Mouse (Mus musculus): ENCODE data around the gene Zfp592. TPM values are rescaled to one million over a fixed set of nuclear protein-coding genes. Genes with fewer than 3 reads are reported as not detected.

Zfp592 gene
- polyA plus RNA-seq, 1 experiment from 2014 or later = 10.5 TPM

- no peak for DNase-seq (ENCODE audit: low spot score)
- Histone ChIP-seq H3K36me3 (peaks cover 15% of the 10 kb centered on the region), H3K27me3 (ENCODE audit: low read depth, poor library complexity, severe bottlenecking) (no peaks in the 10 kb centered on the region), H3K4me1 (no peaks in the 10 kb centered on the region), H3K9me3 (replicated peaks) (no peaks in the 10 kb centered on the region), H3K27ac (replicated peaks) (no peak overlapping the region), H3K4me3 (no peak overlapping the region)
- 88% methylated on average over 3 of the region's 3 CpGs for WGBS
These were observed 54.4 kb downstream of the Zfp592 start for GRCm38 (mm10) chr7:81047847-81048246.

GRCm38 (mm10) chr7:81048513-81048912 lies 55.0 kb downstream of the Zfp592 start:
- no peak overlapping the region for H3K4me3 ChIP-seq
- WGBS = 80% methylated on average over 2 of the region's 2 CpGs
- no peaks in the 10 kb centered on the region for H3K9me3 ChIP-seq (replicated peaks)
- no peak overlapping the region for H3K27ac ChIP-seq (replicated peaks)
- H3K4me1 ChIP-seq = no peaks in the 10 kb centered on the region
- no peaks in the 10 kb centered on the region for H3K27me3 ChIP-seq (ENCODE audit: low read depth, poor library complexity, severe bottlenecking)
- peaks cover 8% of the 10 kb centered on the region for H3K36me3 ChIP-seq
- no peak for DNase-seq (ENCODE audit: low spot score)

- Histone ChIP-seq H3K4me1 (no peaks in the 10 kb centered on the region), H3K9me3 (replicated peaks) (no peaks in the 10 kb centered on the region), H3K27ac (replicated peaks) (no peak overlapping the region), H3K4me3 (no peak overlapping the region), H3K27me3 (ENCODE audit: low read depth, poor library complexity, severe bottlenecking) (no peaks in the 10 kb centered on the region), H3K36me3 (no peaks in the 10 kb centered on the region)
- 90% methylated on average over 5 of the region's 5 CpGs for WGBS
- no peak for DNase-seq (ENCODE audit: low spot score)
These were observed 56.5 kb downstream of the Zfp592 start for GRCm38 (mm10) chr7:81049966-81050365.

GRCm38 (mm10) chr7:81055709-81056370 lies 62.4 kb downstream of the Zfp592 start:
- Histone ChIP-seq H3K27me3 (ENCODE audit: low read depth, poor library complexity, severe bottlenecking) (no peaks in the 10 kb centered on the region), H3K4me3 (no peak overlapping the region), H3K36me3 (no peaks in the 10 kb centered on the region), H3K27ac (replicated peaks) (no peak overlapping the region), H3K9me3 (replicated peaks) (no peaks in the 10 kb centered on the region), H3K4me1 (peaks cover 10% of the 10 kb centered on the region)
- 84% methylated on average over 11 of the region's 11 CpGs for WGBS
- no peak for DNase-seq (ENCODE audit: low spot score)

- Histone ChIP-seq H3K9me3 (replicated peaks) (no peaks in the 10 kb centered on the region), H3K4me3 (no peak within 1 kb of the TSS), H3K27me3 (ENCODE audit: low read depth, poor library complexity, severe bottlenecking) (no peaks in the 10 kb centered on the region), H3K4me1 (peaks cover 10% of the 10 kb centered on the region), H3K36me3 (no peaks in the 10 kb centered on the region), H3K27ac (replicated peaks) (peak within 1 kb of the TSS; percentile 64)
- no peak for DNase-seq (ENCODE audit: low spot score)
- 39% methylated on average over 27 of the region's 27 CpGs for WGBS
These were observed 64.0 kb downstream of the Zfp592 start, which contains the start of gene Alpk3 for GRCm38 (mm10) chr7:81057471-81057870. Gene Alpk3, plus strand, starts transcription at chr7:81057600.

- no peak overlapping the region for H3K4me3 ChIP-seq
- WGBS = 78% methylated on average over 6 of the region's 6 CpGs
These were observed 64.6 kb downstream of the Zfp592 start for GRCm38 (mm10) chr7:81057901-81058711.

GRCm38 (mm10) chr7:81058712-81059154 lies 65.3 kb downstream of the Zfp592 start:
- peaks cover 10% of the 10 kb centered on the region for H3K4me1 ChIP-seq
- no peak for DNase-seq (ENCODE audit: low spot score)
- no peak overlapping the region for H3K4me3 ChIP-seq
- no peak overlapping the region for H3K27ac ChIP-seq (replicated peaks)
- H3K27me3 ChIP-seq (ENCODE audit: low read depth, poor library complexity, severe bottlenecking) = no peaks in the 10 kb centered on the region
- H3K9me3 ChIP-seq (replicated peaks) = no peaks in the 10 kb centered on the region
- WGBS = 76% methylated on average over 9 of the region's 9 CpGs
- no peaks in the 10 kb centered on the region for H3K36me3 ChIP-seq

More at GRCm38 (mm10) chr7:81057901-81058711, 64.6 kb downstream of the Zfp592 start:
- Histone ChIP-seq H3K36me3 (no peaks in the 10 kb centered on the region), H3K27ac (replicated peaks) (peak overlapping the region; percentile 64), H3K4me1 (peaks cover 10% of the 10 kb centered on the region), H3K9me3 (replicated peaks) (no peaks in the 10 kb centered on the region), H3K27me3 (ENCODE audit: low read depth, poor library complexity, severe bottlenecking) (no peaks in the 10 kb centered on the region)
- no peak for DNase-seq (ENCODE audit: low spot score)

- Histone ChIP-seq H3K4me3 (no peak overlapping the region), H3K9me3 (replicated peaks) (no peaks in the 10 kb centered on the region), H3K4me1 (peaks cover 10% of the 10 kb centered on the region), H3K27ac (replicated peaks) (no peak overlapping the region), H3K36me3 (no peaks in the 10 kb centered on the region), H3K27me3 (ENCODE audit: low read depth, poor library complexity, severe bottlenecking) (no peaks in the 10 kb centered on the region)
- DNase-seq (ENCODE audit: low spot score) = no peak
- WGBS = 79% methylated on average over 5 of the region's 5 CpGs
These were observed 65.9 kb downstream of the Zfp592 start for GRCm38 (mm10) chr7:81059388-81059787.

- no peak for DNase-seq (ENCODE audit: low spot score)
- H3K9me3 ChIP-seq (replicated peaks) = no peaks in the 10 kb centered on the region
- H3K4me1 ChIP-seq = peaks cover 10% of the 10 kb centered on the region
- H3K36me3 ChIP-seq = no peaks in the 10 kb centered on the region
- no peaks in the 10 kb centered on the region for H3K27me3 ChIP-seq (ENCODE audit: low read depth, poor library complexity, severe bottlenecking)
- no peak overlapping the region for H3K4me3 ChIP-seq
- H3K27ac ChIP-seq (replicated peaks) = no peak overlapping the region
- WGBS = 80% methylated on average over 2 of the region's 2 CpGs
These were observed 67.4 kb downstream of the Zfp592 start for GRCm38 (mm10) chr7:81060908-81061307.

GRCm38 (mm10) chr7:81061936-81062335 lies 68.5 kb downstream of the Zfp592 start:
- H3K4me3 ChIP-seq = no peak overlapping the region
- peaks cover 10% of the 10 kb centered on the region for H3K4me1 ChIP-seq
- no peak for DNase-seq (ENCODE audit: low spot score)
- no peaks in the 10 kb centered on the region for H3K27me3 ChIP-seq (ENCODE audit: low read depth, poor library complexity, severe bottlenecking)
- no peak overlapping the region for H3K27ac ChIP-seq (replicated peaks)
- no peaks in the 10 kb centered on the region for H3K36me3 ChIP-seq
- 90% methylated on average over 11 of the region's 11 CpGs for WGBS
- H3K9me3 ChIP-seq (replicated peaks) = no peaks in the 10 kb centered on the region

- Histone ChIP-seq H3K4me3 (no peak overlapping the region), H3K27me3 (ENCODE audit: low read depth, poor library complexity, severe bottlenecking) (no peaks in the 10 kb centered on the region), H3K4me1 (no peaks in the 10 kb centered on the region), H3K9me3 (replicated peaks) (no peaks in the 10 kb centered on the region), H3K27ac (replicated peaks) (no peak overlapping the region), H3K36me3 (no peaks in the 10 kb centered on the region)
- 70% methylated on average over 9 of the region's 9 CpGs for WGBS
- no peak for DNase-seq (ENCODE audit: low spot score)
These were observed 69.9 kb downstream of the Zfp592 start for GRCm38 (mm10) chr7:81063332-81063731.

GRCm38 (mm10) chr7:81066714-81067113 lies 73.2 kb downstream of the Zfp592 start:
- Histone ChIP-seq H3K27me3 (ENCODE audit: low read depth, poor library complexity, severe bottlenecking) (no peaks in the 10 kb centered on the region), H3K9me3 (replicated peaks) (no peaks in the 10 kb centered on the region), H3K4me1 (no peaks in the 10 kb centered on the region), H3K36me3 (no peaks in the 10 kb centered on the region), H3K4me3 (no peak overlapping the region), H3K27ac (replicated peaks) (no peak overlapping the region)
- no peak for DNase-seq (ENCODE audit: low spot score)
- WGBS = 70% methylated on average over 6 of the region's 6 CpGs

GRCm38 (mm10) chr7:81072463-81072862 lies 79.0 kb downstream of the Zfp592 start:
- no peak for DNase-seq (ENCODE audit: low spot score)
- H3K36me3 ChIP-seq = no peaks in the 10 kb centered on the region
- H3K4me3 ChIP-seq = no peak overlapping the region
- H3K27ac ChIP-seq (replicated peaks) = no peak overlapping the region
- H3K9me3 ChIP-seq (replicated peaks) = no peaks in the 10 kb centered on the region
- H3K4me1 ChIP-seq = no peaks in the 10 kb centered on the region; the same call in 1 of the 2 replicates
- H3K27me3 ChIP-seq (ENCODE audit: low read depth, poor library complexity, severe bottlenecking) = no peaks in the 10 kb centered on the region
- 57% methylated on average over 5 of the region's 5 CpGs for WGBS

Measured in midbrain, embryonic 10.5 days (tissue).